Mouse (Mus musculus): ENCODE results near the gene Rab11fip4. TPM values are rescaled to one million over a fixed set of nuclear protein-coding genes. Genes with fewer than 3 reads are reported as not detected.

The Rab11fip4 gene
- polyA plus RNA-seq, 1 experiment from 2014 or later: 0.31 TPM

DNA sequence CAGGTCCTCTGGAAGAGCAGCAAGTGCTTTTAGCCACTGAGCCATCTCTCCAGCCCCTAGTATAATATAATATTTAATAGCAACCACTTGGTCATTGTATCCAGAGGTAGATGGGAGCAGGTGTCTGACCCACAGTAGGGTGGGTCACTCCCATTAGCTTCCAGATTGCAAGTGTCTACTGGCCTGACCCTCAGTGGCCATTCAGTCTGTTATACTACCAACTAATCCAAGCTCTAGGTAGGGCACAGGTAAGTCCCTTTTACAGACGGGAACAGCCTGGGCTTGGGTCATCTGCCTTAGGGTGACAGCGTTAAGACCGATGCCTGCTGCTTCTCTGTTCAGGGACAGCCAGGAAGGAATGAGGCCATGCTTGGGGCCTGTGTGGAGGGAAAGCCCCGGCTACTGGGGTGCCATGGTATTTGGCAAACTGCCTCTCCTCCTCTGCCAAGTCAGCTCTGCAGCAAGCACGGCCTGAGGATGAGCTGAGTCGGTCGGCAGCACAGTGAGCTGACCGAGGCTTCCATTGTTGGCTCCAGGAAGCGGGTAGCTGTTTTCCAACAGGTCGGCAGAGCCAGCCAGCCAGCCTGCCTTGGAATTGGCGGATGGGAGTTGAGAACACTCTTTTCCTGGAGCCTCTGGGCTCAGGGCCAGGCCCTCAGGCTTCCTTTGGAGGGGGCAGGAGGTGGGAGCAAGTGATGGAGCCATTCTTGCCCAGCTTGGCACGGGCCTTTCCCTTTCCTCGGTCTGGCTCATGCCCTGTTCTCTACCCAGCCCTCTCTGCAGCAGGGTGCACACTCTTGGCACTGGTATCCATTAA lies 138.4 kb downstream of the Rab11fip4 start:
- Histone ChIP-seq H3K4me2 (no peak overlapping the region), H3K4me1 (peaks cover 13% of the 10 kb centered on the region), H3K4me3 (no peak overlapping the region), H3K36me3 (no peaks in the 10 kb centered on the region), H3K27me3 (replicated peaks) (no peaks in the 10 kb centered on the region), H3K9ac (no peak overlapping the region), H3K27ac (replicated peaks) (peak overlapping the region; percentile 49), H3K9me3 (no peaks in the 10 kb centered on the region)
- 53% methylated on average over 13 of the region's 13 CpGs for WGBS
- no peak; the same call in 1 of the 2 replicates for ATAC-seq (ENCODE audit: extremely low read depth, insufficient number of reproducible peaks, low FRiP score, low TSS enrichment)

DNA sequence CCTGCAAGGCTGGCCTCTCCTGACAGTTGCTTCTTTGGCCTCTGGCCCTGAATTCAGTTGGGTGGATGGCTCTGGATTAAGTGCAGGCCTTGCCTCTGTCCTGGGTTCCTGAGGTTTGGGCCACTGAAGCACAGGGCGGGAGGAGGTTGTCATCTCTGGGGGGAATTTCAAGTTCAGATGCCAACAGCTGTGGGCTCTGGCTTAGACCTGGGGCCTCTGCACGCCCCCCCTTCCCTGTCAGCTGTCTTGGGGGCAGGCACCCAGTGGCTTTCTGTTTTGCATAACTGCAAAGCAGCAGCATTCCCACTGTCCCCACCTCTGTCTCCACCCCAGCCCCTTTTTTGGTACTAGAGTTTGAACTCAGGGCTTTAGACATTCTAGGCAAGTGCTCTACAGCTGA lies 139.4 kb downstream of the Rab11fip4 start:
- Histone ChIP-seq H3K9ac (no peak overlapping the region), H3K27me3 (replicated peaks) (no peaks in the 10 kb centered on the region), H3K4me1 (peaks cover 13% of the 10 kb centered on the region), H3K4me2 (no peak overlapping the region), H3K36me3 (no peaks in the 10 kb centered on the region), H3K9me3 (no peaks in the 10 kb centered on the region), H3K27ac (replicated peaks) (peak overlapping the region; percentile 49; the same call in 1 of the 2 replicates), H3K4me3 (no peak overlapping the region)
- no peak for ATAC-seq (ENCODE audit: extremely low read depth, insufficient number of reproducible peaks, low FRiP score, low TSS enrichment)
- WGBS: 77% methylated on average over 2 of the region's 2 CpGs

GRCm38 (mm10) chr11:79731476-79731875 lies 140.5 kb downstream of the Rab11fip4 start:
- Histone ChIP-seq H3K27me3 (replicated peaks) (no peaks in the 10 kb centered on the region), H3K4me1 (peaks cover 18% of the 10 kb centered on the region), H3K9ac (no peak overlapping the region), H3K27ac (replicated peaks) (no peak overlapping the region), H3K4me2 (no peak overlapping the region), H3K4me3 (no peak overlapping the region), H3K36me3 (no peaks in the 10 kb centered on the region), H3K9me3 (no peaks in the 10 kb centered on the region)
- ATAC-seq (ENCODE audit: extremely low read depth, insufficient number of reproducible peaks, low FRiP score, low TSS enrichment): no peak
- 79% methylated on average over 5 of the region's 5 CpGs for WGBS

- H3K27me3 ChIP-seq (replicated peaks): no peaks in the 10 kb centered on the region
- no peaks in the 10 kb centered on the region for H3K9me3 ChIP-seq
- no peak overlapping the region for H3K4me2 ChIP-seq
- no peak overlapping the region for H3K27ac ChIP-seq (replicated peaks)
- WGBS: 90% methylated on average over 6 of the region's 6 CpGs
- H3K4me3 ChIP-seq: no peak overlapping the region
- H3K4me1 ChIP-seq: peaks cover 33% of the 10 kb centered on the region
- no peak for ATAC-seq (ENCODE audit: extremely low read depth, insufficient number of reproducible peaks, low FRiP score, low TSS enrichment)
- no peak overlapping the region for H3K9ac ChIP-seq
- H3K36me3 ChIP-seq: no peaks in the 10 kb centered on the region
These were observed 142.0 kb downstream of the Rab11fip4 start for GRCm38 (mm10) chr11:79733013-79733412.

GRCm38 (mm10) chr11:79736232-79737006 lies 145.4 kb downstream of the Rab11fip4 start:
- H3K27ac ChIP-seq (replicated peaks): peak overlapping the region; percentile 86
- peak overlapping the region; percentile 14 for H3K4me2 ChIP-seq
- 69% methylated on average over 15 of the region's 15 CpGs for WGBS
- peaks cover 49% of the 10 kb centered on the region for H3K4me1 ChIP-seq
- no peak overlapping the region for H3K9ac ChIP-seq
- no peaks in the 10 kb centered on the region for H3K27me3 ChIP-seq (replicated peaks)
- no peaks in the 10 kb centered on the region for H3K9me3 ChIP-seq
- ATAC-seq (ENCODE audit: extremely low read depth, insufficient number of reproducible peaks, low FRiP score, low TSS enrichment): no peak
- H3K4me3 ChIP-seq: no peak overlapping the region
- no peaks in the 10 kb centered on the region for H3K36me3 ChIP-seq

DNA sequence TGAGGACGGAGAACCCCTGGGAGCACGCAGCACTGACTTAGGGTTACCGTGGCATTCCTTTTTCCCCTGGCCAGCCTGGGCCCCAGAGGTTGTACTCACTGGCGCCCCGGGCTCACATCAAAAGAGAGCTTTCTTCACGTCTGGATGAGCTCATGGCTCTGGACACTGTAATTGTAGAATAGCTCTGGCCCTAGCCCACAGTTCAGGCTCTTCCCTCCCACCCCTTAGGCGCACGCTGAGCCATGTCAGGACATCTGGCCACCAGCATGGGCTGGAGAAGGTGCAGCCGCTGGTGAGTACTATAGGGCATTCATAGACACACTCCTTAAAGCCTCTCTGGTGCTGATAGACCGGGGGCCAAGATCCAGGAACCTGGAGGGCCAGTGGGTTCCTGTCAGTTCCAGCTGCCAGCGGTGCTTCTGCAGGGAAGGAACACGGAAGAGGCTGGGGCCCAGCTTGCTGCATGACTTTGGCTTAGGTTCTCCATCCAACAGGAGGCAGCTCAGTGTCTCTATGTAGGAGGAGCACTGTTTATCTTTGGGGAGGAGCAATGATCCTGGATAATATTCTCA lies 146.2 kb downstream of the Rab11fip4 start:
- Histone ChIP-seq H3K36me3 (no peaks in the 10 kb centered on the region), H3K9ac (no peak overlapping the region), H3K4me3 (no peak overlapping the region), H3K27ac (replicated peaks) (peak overlapping the region; percentile 86), H3K9me3 (no peaks in the 10 kb centered on the region), H3K4me1 (peaks cover 49% of the 10 kb centered on the region), H3K27me3 (replicated peaks) (no peaks in the 10 kb centered on the region), H3K4me2 (peak overlapping the region; percentile 14)
- 35% methylated on average over 12 of the region's 12 CpGs for WGBS
- no peak; the same call in 1 of the 2 replicates for ATAC-seq (ENCODE audit: extremely low read depth, insufficient number of reproducible peaks, low FRiP score, low TSS enrichment)

DNA sequence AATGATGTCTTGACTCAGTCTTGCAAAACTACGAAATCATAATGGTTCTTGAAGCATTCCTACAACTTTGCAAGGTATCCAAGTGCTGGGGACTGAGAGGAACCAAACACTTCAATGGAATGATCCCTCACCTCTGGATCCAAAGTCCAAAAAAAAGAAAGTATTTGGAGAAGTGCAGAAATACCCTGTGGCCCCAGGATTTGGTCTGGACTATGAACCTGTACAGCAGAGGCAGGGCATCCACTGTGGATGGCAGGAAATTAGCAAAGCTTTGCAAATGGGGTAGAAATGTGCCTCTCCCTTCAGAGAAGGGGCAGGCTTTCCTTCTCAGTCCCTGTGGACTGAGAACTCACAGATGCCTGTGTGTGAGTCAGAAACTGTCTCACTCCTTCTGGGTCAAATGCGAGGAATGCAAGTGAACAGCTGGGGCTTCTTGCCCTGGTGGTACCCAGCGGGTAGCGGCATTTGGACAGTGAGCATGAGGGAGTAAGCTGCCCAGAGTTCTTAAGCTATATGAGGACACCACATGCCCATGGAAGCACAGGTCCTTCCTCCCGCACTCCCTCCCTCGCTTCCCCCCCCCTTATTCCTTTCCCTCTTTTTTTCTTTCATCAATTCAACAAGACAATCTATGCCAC lies 147.0 kb downstream of the Rab11fip4 start:
- WGBS: 86% methylated on average over 6 of the region's 6 CpGs
- H3K27ac ChIP-seq (replicated peaks): peak overlapping the region; percentile 86
- H3K4me2 ChIP-seq: no peak overlapping the region
- H3K4me3 ChIP-seq: no peak overlapping the region
- no peak for ATAC-seq (ENCODE audit: extremely low read depth, insufficient number of reproducible peaks, low FRiP score, low TSS enrichment)
- no peak overlapping the region for H3K9ac ChIP-seq
- H3K9me3 ChIP-seq: no peaks in the 10 kb centered on the region
- H3K36me3 ChIP-seq: no peaks in the 10 kb centered on the region
- no peaks in the 10 kb centered on the region for H3K27me3 ChIP-seq (replicated peaks)
- peaks cover 49% of the 10 kb centered on the region for H3K4me1 ChIP-seq

- peak overlapping the region; percentile 20 for H3K9ac ChIP-seq
- H3K36me3 ChIP-seq: no peaks in the 10 kb centered on the region
- peaks cover 49% of the 10 kb centered on the region for H3K4me1 ChIP-seq
- H3K4me3 ChIP-seq: no peak overlapping the region
- H3K9me3 ChIP-seq: no peaks in the 10 kb centered on the region
- peak; percentile 83 for ATAC-seq (ENCODE audit: extremely low read depth, insufficient number of reproducible peaks, low FRiP score, low TSS enrichment)
- WGBS: 36% methylated on average over 19 of the region's 19 CpGs
- H3K27me3 ChIP-seq (replicated peaks): no peaks in the 10 kb centered on the region
- H3K4me2 ChIP-seq: 0 out of 2 replicates have a peak overlapping the region, but pooled peaks have one; percentile 4
- peak overlapping the region; percentile 86 for H3K27ac ChIP-seq (replicated peaks)
These were observed 147.9 kb downstream of the Rab11fip4 start for GRCm38 (mm10) chr11:79738725-79739558.

DNA sequence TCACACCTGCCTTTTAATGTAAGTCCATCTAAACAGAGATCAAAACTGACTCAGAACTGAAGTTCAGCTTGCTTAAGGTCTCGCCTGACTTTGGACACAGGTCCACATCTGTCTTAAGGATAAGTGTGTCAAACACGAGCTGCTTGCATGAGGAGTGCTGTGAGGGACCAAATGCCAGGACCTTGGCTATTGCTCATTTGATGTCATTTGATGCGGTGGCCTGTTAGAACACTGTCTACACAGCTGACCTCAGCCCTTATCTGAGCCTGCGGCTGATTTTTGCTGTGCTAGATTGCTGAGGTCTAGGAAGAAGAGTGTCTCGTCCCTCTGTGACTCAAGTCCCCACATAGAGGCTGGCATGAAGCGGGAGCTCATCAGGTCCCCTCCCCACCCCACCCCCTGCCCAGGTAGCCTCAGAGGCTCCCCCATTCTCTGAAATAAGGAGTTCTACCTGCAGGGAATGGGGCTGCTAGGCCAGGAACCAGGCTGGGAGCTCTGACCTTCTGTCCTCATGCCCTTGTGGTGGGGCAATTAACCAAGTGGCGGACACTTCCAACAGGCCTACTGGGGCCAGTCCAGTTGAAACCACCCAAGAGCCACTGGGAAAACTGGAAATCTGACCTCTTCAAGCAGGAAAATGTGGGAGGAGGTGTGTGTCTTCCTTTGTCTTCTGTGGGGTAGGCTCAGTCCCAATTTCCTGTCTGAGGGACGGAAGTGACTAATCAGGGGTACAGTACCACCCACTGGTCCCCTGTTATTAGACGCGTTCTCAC lies 149.9 kb downstream of the Rab11fip4 start:
- no peaks in the 10 kb centered on the region for H3K27me3 ChIP-seq (replicated peaks)
- no peak overlapping the region for H3K9ac ChIP-seq
- H3K4me1 ChIP-seq: peaks cover 49% of the 10 kb centered on the region
- no peak overlapping the region for H3K27ac ChIP-seq (replicated peaks)
- no peak overlapping the region for H3K4me2 ChIP-seq
- no peak for ATAC-seq (ENCODE audit: extremely low read depth, insufficient number of reproducible peaks, low FRiP score, low TSS enrichment)
- H3K36me3 ChIP-seq: no peaks in the 10 kb centered on the region
- WGBS: 70% methylated on average over 10 of the region's 10 CpGs
- no peak overlapping the region for H3K4me3 ChIP-seq
- H3K9me3 ChIP-seq: no peaks in the 10 kb centered on the region

DNA sequence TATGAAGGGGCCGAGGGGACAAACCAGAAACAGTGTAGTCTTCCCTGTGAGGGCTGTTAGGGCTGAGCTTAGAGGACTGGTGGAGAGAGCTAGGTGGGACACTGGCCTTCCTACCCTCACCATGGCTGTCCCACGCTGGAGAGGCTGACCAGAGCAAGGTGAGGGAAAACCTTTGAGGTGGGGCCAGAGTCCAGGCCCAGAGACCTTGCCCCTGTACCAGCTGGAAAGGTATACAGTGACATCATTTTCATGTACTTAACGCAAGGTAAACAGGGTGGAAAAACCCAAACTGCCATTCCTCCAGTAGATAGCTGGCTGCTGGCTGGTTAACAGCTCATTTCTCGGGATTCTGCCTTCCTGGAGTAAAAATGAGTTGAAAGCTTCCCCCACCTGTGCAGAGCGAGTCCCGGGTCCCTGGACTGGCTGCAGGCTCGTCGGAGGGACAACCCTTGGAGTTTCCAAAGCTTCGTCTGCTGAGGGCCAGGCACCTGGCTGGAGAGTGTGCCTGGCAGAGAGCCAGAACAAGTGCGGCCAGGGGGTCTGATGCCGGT lies 155.6 kb downstream of the Rab11fip4 start:
- no peak overlapping the region for H3K4me3 ChIP-seq
- no peaks in the 10 kb centered on the region for H3K36me3 ChIP-seq
- H3K27me3 ChIP-seq (replicated peaks): no peaks in the 10 kb centered on the region
- H3K4me1 ChIP-seq: peaks cover 15% of the 10 kb centered on the region
- WGBS: 75% methylated on average over 11 of the region's 11 CpGs
- ATAC-seq (ENCODE audit: extremely low read depth, insufficient number of reproducible peaks, low FRiP score, low TSS enrichment): no peak
- H3K27ac ChIP-seq (replicated peaks): no peak overlapping the region
- no peak overlapping the region for H3K9ac ChIP-seq
- H3K9me3 ChIP-seq: no peaks in the 10 kb centered on the region
- H3K4me2 ChIP-seq: no peak overlapping the region
